Mouse (Mus musculus): ENCODE data around the gene Pced1b. TPM values are rescaled to one million over a fixed set of nuclear protein-coding genes. Genes with fewer than 3 reads are reported as not detected.

Gene Pced1b
- polyA plus RNA-seq, 1 experiment = 5.6 TPM

DNA sequence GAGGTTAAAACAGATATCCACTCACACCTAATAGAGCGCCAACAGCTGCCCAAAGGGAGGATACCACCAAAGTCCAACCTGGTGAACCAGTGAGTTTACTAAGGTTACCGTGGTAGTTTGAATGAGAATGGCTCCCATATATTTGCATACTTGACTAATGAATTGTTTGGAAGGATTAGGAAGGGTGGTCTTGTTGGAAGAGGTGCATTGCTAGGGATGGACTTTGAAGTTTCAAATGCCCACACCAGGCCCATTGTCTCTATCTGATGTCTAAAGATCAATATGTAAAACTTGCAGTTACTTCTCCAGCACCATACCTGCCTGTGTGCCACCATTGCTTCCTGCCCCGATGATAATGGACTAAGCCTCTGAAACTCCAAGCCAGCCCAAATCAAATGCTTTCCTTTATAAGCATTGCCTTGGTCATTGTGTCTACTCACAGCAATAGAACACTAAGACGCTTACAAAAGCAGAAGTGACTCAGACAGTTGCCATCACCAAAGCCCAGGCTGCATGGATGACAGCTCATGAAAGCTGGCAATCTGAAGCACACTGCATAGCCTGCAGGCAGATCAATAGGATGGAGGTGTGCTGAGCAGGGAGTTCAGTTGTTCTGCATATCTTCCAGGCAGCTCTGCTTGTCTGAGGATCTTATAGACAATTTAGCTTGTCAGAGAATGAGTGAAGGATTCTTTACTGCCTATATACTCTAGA is 149.8 kb downstream of the Pced1b start:
- Histone ChIP-seq H3K4me1 (ENCODE audit: control insufficient read depth, insufficient read depth, insufficient read length, low read length) (no peaks in the 10 kb centered on the region), H3K4me3 (ENCODE audit: low read depth, low read length) (no peak overlapping the region), H3K27ac (ENCODE audit: insufficient read depth, low read depth, low read length) (no peak overlapping the region), H3K27me3 (ENCODE audit: control insufficient read depth, insufficient read depth, low read length) (no peaks in the 10 kb centered on the region), H3K36me3 (ENCODE audit: control insufficient read depth, insufficient read depth, low read length) (no peaks in the 10 kb centered on the region)
- TF ChIP-seq CTCF (IDR thresholded peaks at IDR 0.05; ENCODE audit: extremely low read depth, insufficient read length, insufficient replicate concordance, low read depth, low read length) (no peak), POLR2A (IDR thresholded peaks at IDR 0.05; ENCODE audit: low read depth, low read length) (no peak)
- WGBS = 87% methylated on average over 4 of the region's 4 CpGs

DNA sequence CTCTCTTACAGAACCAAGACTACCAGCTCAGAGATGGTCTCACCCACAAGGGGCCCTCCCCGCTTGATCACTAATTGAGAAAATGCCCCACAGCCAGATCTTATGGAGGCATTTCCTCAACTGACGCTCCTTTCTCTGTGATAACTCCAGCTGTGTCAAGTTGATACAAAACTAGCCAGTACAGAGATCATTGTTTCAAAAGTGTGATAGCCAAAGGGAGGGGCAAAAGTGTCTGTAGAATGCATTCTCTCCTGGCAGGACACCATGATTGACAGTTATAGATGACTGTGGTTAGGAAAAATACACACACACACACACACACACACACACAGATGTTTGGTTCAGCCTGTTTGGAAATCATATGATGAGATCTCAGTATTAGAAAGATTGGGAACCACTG is 150.9 kb downstream of the Pced1b start:
- Histone ChIP-seq H3K4me1 (ENCODE audit: control insufficient read depth, insufficient read depth, insufficient read length, low read length) (no peaks in the 10 kb centered on the region), H3K27ac (ENCODE audit: insufficient read depth, low read depth, low read length) (no peak overlapping the region), H3K36me3 (ENCODE audit: control insufficient read depth, insufficient read depth, low read length) (no peaks in the 10 kb centered on the region), H3K4me3 (ENCODE audit: low read depth, low read length) (no peak overlapping the region), H3K27me3 (ENCODE audit: control insufficient read depth, insufficient read depth, low read length) (no peaks in the 10 kb centered on the region)
- WGBS = 66% methylated on average over 2 of the region's 2 CpGs
- TF ChIP-seq CTCF (IDR thresholded peaks at IDR 0.05; ENCODE audit: extremely low read depth, insufficient read length, insufficient replicate concordance, low read depth, low read length) (no peak), POLR2A (IDR thresholded peaks at IDR 0.05; ENCODE audit: low read depth, low read length) (no peak)

DNA sequence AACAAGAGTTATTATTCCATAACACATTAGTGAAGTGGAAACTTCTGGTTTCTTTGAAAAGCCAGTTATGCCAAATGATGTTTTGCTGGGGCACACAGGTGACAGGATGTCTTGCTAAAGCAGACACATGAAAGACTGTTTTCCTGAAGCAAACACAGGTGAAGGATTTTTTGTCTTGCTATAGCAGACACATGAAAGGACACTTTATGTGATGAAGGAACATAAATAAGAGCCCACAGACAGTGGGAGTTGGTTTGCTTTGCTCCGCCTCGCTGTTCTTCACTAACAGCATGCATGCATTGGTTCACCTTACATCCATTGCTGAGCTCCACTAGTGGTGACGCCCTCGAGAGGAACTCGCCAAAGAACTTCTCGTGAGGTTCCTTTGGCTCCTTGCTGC is 154.0 kb downstream of the Pced1b start:
- TF ChIP-seq POLR2A (IDR thresholded peaks at IDR 0.05; ENCODE audit: low read depth, low read length) = no peak
- TF ChIP-seq CTCF (IDR thresholded peaks at IDR 0.05; ENCODE audit: extremely low read depth, insufficient read length, insufficient replicate concordance, low read depth, low read length) = no peak
- H3K4me1 ChIP-seq (ENCODE audit: control insufficient read depth, insufficient read depth, insufficient read length, low read length) = no peaks in the 10 kb centered on the region
- H3K27me3 ChIP-seq (ENCODE audit: control insufficient read depth, insufficient read depth, low read length) = no peaks in the 10 kb centered on the region
- WGBS = 91% methylated on average over 6 of the region's 6 CpGs
- H3K36me3 ChIP-seq (ENCODE audit: control insufficient read depth, insufficient read depth, low read length) = no peaks in the 10 kb centered on the region
- no peak overlapping the region for H3K27ac ChIP-seq (ENCODE audit: insufficient read depth, low read depth, low read length)
- no peak overlapping the region for H3K4me3 ChIP-seq (ENCODE audit: low read depth, low read length)

DNA sequence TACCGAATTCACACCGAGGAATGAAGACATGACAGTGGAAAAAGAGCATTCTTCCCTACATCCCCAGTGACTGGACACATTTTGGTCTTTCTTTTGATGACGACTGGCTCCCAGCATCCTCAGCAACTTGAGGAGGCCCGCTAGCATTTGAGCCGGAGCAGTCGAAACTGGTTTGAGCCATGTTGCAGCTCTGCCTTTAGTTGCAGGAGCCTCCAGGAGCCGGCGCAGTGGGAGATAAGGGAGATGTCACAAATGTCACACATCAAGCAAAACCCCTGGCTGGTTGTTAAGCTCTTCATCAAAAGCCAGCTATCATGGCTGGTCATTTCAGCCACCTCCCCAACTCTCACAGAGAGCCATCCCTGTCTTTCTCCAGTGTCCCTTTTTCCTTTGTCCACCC is 157.6 kb downstream of the Pced1b start:
- TF ChIP-seq POLR2A (IDR thresholded peaks at IDR 0.05; ENCODE audit: low read depth, low read length) (no peak), CTCF (IDR thresholded peaks at IDR 0.05; ENCODE audit: extremely low read depth, insufficient read length, insufficient replicate concordance, low read depth, low read length) (no peak)
- no peak overlapping the region for H3K27ac ChIP-seq (ENCODE audit: insufficient read depth, low read depth, low read length)
- WGBS = 83% methylated on average over 8 of the region's 8 CpGs
- no peaks in the 10 kb centered on the region for H3K27me3 ChIP-seq (ENCODE audit: control insufficient read depth, insufficient read depth, low read length)
- no peaks in the 10 kb centered on the region for H3K4me1 ChIP-seq (ENCODE audit: control insufficient read depth, insufficient read depth, insufficient read length, low read length)
- H3K4me3 ChIP-seq (ENCODE audit: low read depth, low read length) = no peak overlapping the region
- no peaks in the 10 kb centered on the region for H3K36me3 ChIP-seq (ENCODE audit: control insufficient read depth, insufficient read depth, low read length)

DNA sequence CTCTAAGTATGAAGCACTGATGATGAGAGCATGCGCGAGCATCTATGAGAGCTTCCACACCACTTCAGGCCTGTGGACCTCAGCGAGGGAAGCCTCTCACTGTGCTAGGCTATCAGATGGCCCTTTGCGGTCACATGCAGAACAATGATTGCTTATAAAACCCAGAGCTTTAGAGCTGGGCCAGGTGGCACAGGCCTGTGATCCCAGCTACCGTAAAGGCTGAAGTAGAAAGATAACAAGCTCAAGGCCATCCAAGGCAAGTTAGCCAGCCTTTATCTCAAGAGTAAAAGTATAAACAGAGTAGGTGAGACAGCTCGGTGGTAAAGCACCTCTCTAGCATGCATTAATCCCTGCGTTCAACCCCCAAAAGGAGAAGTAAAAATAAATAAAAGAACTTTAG is 158.1 kb downstream of the Pced1b start:
- no peak overlapping the region for H3K27ac ChIP-seq (ENCODE audit: insufficient read depth, low read depth, low read length)
- 56% methylated on average over 7 of the region's 7 CpGs for WGBS
- no peak overlapping the region for H3K4me3 ChIP-seq (ENCODE audit: low read depth, low read length)
- H3K36me3 ChIP-seq (ENCODE audit: control insufficient read depth, insufficient read depth, low read length) = no peaks in the 10 kb centered on the region
- no peaks in the 10 kb centered on the region for H3K27me3 ChIP-seq (ENCODE audit: control insufficient read depth, insufficient read depth, low read length)
- no peaks in the 10 kb centered on the region for H3K4me1 ChIP-seq (ENCODE audit: control insufficient read depth, insufficient read depth, insufficient read length, low read length)
- TF ChIP-seq POLR2A (IDR thresholded peaks at IDR 0.05; ENCODE audit: low read depth, low read length) = no peak
- TF ChIP-seq CTCF (IDR thresholded peaks at IDR 0.05; ENCODE audit: extremely low read depth, insufficient read length, insufficient replicate concordance, low read depth, low read length) = no peak

DNA sequence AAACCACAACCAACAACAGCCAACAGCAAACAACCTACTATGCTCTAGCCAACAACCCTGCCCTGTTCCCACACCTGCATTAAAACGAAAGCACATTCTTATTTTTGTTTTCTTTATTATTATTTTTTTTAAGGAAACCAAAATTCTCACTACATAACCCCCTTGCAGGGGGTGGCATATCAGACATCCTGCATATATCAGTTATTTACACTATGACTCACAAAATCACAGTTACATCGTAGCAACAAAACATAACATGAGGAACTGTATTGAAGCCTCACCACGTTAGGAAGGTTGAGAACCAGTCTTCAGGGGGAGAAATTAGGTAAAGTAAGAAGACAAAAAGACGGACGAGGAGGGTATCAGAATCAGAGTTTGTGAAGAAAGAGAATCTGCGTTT is 159.2 kb downstream of the Pced1b start:
- no peak overlapping the region for H3K4me3 ChIP-seq (ENCODE audit: low read depth, low read length)
- no peaks in the 10 kb centered on the region for H3K27me3 ChIP-seq (ENCODE audit: control insufficient read depth, insufficient read depth, low read length)
- TF ChIP-seq CTCF (IDR thresholded peaks at IDR 0.05; ENCODE audit: extremely low read depth, insufficient read length, insufficient replicate concordance, low read depth, low read length) = no peak
- no peak for TF ChIP-seq POLR2A (IDR thresholded peaks at IDR 0.05; ENCODE audit: low read depth, low read length)
- H3K36me3 ChIP-seq (ENCODE audit: control insufficient read depth, insufficient read depth, low read length) = no peaks in the 10 kb centered on the region
- no peak overlapping the region for H3K27ac ChIP-seq (ENCODE audit: insufficient read depth, low read depth, low read length)
- no peaks in the 10 kb centered on the region for H3K4me1 ChIP-seq (ENCODE audit: control insufficient read depth, insufficient read depth, insufficient read length, low read length)
- WGBS = 79% methylated on average over 6 of the region's 6 CpGs

DNA sequence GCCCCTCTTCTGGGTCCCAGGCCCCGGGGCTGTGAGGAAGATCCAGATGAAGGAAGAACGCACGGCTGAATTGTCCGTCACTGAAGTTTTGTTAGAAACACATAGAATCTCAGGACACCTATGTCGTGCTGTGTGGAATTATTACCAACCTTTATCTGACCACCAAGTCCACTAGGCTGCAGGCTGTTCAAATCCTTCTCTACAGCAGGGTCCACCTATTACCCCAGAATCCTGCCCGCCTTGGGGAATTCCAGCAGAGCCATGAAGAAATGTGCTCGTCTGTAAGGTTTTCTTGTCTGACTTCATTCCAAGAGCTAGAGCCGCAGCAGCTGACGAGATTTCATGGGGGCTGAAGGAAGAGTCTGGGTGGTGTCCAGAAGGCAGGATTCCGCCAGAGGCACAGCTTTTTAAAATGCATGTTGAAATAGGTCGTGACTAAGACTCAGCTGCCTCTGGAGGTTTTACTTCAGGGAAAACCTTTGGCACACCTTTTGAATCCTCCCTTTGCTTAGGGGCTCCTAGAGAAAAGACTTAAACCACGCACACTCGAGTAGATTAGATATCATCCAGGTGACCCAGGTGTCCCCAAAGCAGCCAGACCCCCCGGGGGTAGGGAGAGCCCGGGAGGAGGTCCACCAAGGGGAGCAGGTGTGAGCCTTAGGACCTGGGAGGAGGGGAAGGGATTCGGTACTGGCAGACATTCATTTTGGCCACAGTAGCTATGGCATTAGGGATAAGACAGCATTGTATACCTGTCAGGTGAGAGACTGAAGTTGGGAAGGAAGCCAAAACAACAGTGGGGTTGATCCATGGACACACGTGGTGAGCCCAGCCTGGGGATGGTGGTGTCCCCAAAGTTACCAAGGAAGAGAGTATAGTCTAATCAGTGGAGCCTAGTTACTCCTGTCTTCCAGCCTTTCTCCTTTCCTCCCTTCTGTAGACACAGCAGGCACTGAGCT is 160.9 kb downstream of the Pced1b start:
- Histone ChIP-seq H3K4me1 (ENCODE audit: control insufficient read depth, insufficient read depth, insufficient read length, low read length) (no peaks in the 10 kb centered on the region), H3K27ac (ENCODE audit: insufficient read depth, low read depth, low read length) (no peak overlapping the region), H3K27me3 (ENCODE audit: control insufficient read depth, insufficient read depth, low read length) (no peaks in the 10 kb centered on the region), H3K4me3 (ENCODE audit: low read depth, low read length) (no peak overlapping the region), H3K36me3 (ENCODE audit: control insufficient read depth, insufficient read depth, low read length) (no peaks in the 10 kb centered on the region)
- WGBS = 48% methylated on average over 17 of the region's 17 CpGs
- TF ChIP-seq CTCF (IDR thresholded peaks at IDR 0.05; ENCODE audit: extremely low read depth, insufficient read length, insufficient replicate concordance, low read depth, low read length) (no peak), POLR2A (IDR thresholded peaks at IDR 0.05; ENCODE audit: low read depth, low read length) (no peak)

Measured in small intestine, adult 2 months (tissue).